Mouse (Mus musculus) CH12F3 (cell line): Measurements from ENCODE around the gene Uckl1.

Experiments used
- in situ Hi-C: fragments of 300-500 bp; cut with MboI; formaldehyde crosslinking; loops from 2 replicates; pipeline ENCODE4 v1.14.3; 2020; ENCODE audit warnings: low sequenced_read_pairs

The Uckl1 gene

GRCm38 (mm10) chr2:181590471-181590870 lies 5.8 kb upstream of the Uckl1 start:
- in situ Hi-C loops = no loop called here

GRCm38 (mm10) chr2:181589732-181590105 lies 5.0 kb upstream of the Uckl1 start:
- in situ Hi-C loops = no loop called here

GRCm38 (mm10) chr2:181589011-181589731 lies 4.5 kb upstream of the Uckl1 start:
- in situ Hi-C loops = no loop called here

- in situ Hi-C loops = no loop called here
Measured at GRCm38 (mm10) chr2:181588229-181588780, 3.6 kb upstream of the Uckl1 start.

- in situ Hi-C loops = no loop called here
Measured at GRCm38 (mm10) chr2:181587796-181588195, 3.1 kb upstream of the Uckl1 start.

GRCm38 (mm10) chr2:181586124-181586523 lies 1.4 kb upstream of the Uckl1 start:
- in situ Hi-C loops = no loop called here

- in situ Hi-C loops = no loop called here
Measured at GRCm38 (mm10) chr2:181585506-181585905, 814 bp upstream of the Uckl1 start.

- in situ Hi-C loops = no loop called here
Measured at GRCm38 (mm10) chr2:181583460-181584257, 1.0 kb downstream of the Uckl1 start.

GRCm38 (mm10) chr2:181582939-181583338 lies 1.8 kb downstream of the Uckl1 start:
- in situ Hi-C loops = no loop called here

GRCm38 (mm10) chr2:181582358-181582757 lies 2.3 kb downstream of the Uckl1 start:
- in situ Hi-C loops = no loop called here

GRCm38 (mm10) chr2:181581402-181582120 lies 3.1 kb downstream of the Uckl1 start:
- in situ Hi-C loops = no loop called here

GRCm38 (mm10) chr2:181581016-181581401 lies 3.7 kb downstream of the Uckl1 start:
- in situ Hi-C loops = no loop called here

GRCm38 (mm10) chr2:181580131-181580772 lies 4.4 kb downstream of the Uckl1 start:
- in situ Hi-C loops = no loop called here

- in situ Hi-C loops = loop anchor here (10.0 kb wide), 1 partner anchor 185 kb away; no protein-coding TSS in a partner anchor
Measured at GRCm38 (mm10) chr2:181579681-181580080, 5.0 kb downstream of the Uckl1 start.

- in situ Hi-C loops = loop anchor here (10.0 kb wide), 1 partner anchor 184 kb away; no protein-coding TSS in a partner anchor
Measured at GRCm38 (mm10) chr2:181578790-181579618, 5.7 kb downstream of the Uckl1 start.

- in situ Hi-C loops = loop anchor here (10.0 kb wide), 1 partner anchor 183 kb away; no protein-coding TSS in a partner anchor
Measured at GRCm38 (mm10) chr2:181577981-181578581, 6.6 kb downstream of the Uckl1 start.

GRCm38 (mm10) chr2:181577126-181577525 lies 7.6 kb downstream of the Uckl1 start:
- in situ Hi-C loops = loop anchor here (10.0 kb wide), 1 partner anchor 182 kb away; no protein-coding TSS in a partner anchor

- in situ Hi-C loops = loop anchor here (10.0 kb wide), 1 partner anchor 182 kb away; no protein-coding TSS in a partner anchor
Measured at GRCm38 (mm10) chr2:181576613-181577012, 8.1 kb downstream of the Uckl1 start.

GRCm38 (mm10) chr2:181574921-181575545 lies 9.7 kb downstream of the Uckl1 start:
- in situ Hi-C loops = loop anchor here (10.0 kb wide), 1 partner anchor 180 kb away; no protein-coding TSS in a partner anchor
